Mouse (Mus musculus) monocyte, adult 5-6 weeks (primary cell): Measurements from ENCODE around the gene Tmem260. TPM values are rescaled to one million over a fixed set of nuclear protein-coding genes. Genes with fewer than 3 reads are reported as not detected.

ENCODE experiments used
- ATAC-seq: fragments of 153-309, 156-312 bp; replicated peaks from 2 replicates; pipeline ENCODE4 v1.8.0; 2017; ENCODE audit warnings: mild to moderate bottlenecking; ENCODE audit not compliant: low TSS enrichment, insufficient number of reproducible peaks, severe bottlenecking, poor library complexity, low FRiP score
- total RNA-seq: library from RNA; stranded (forward); fragments of 200-1000, 200-491, 200-594 nt; gene quantifications from 3 replicates; pipeline ENCODE4 v1.2.3, GENCODE M21; 2017

The Tmem260 gene
- total RNA-seq, 1 experiment from 2014 or later: 13.1 TPM

- ATAC-seq: no peak
Measured at GRCm38 (mm10) chr14:48530629-48531028, 84.7 kb downstream of the Tmem260 start.

- ATAC-seq: no peak
Measured at GRCm38 (mm10) chr14:48537795-48538766, 92.2 kb downstream of the Tmem260 start.

GRCm38 (mm10) chr14:48545166-48545565 lies 99.2 kb downstream of the Tmem260 start:
- ATAC-seq: no peak

GRCm38 (mm10) chr14:48546009-48546408 lies 100.1 kb downstream of the Tmem260 start:
- no peak for ATAC-seq

- no peak for ATAC-seq
Measured at GRCm38 (mm10) chr14:48549703-48550102, 103.8 kb downstream of the Tmem260 start.

GRCm38 (mm10) chr14:48553216-48553615 lies 107.3 kb downstream of the Tmem260 start:
- ATAC-seq: no peak

- no peak for ATAC-seq
Measured at GRCm38 (mm10) chr14:48553754-48554153, 107.8 kb downstream of the Tmem260 start.

- no peak for ATAC-seq
Measured at GRCm38 (mm10) chr14:48558975-48559374, 113.1 kb downstream of the Tmem260 start.

GRCm38 (mm10) chr14:48559736-48560135 lies 113.8 kb downstream of the Tmem260 start:
- ATAC-seq: no peak

GRCm38 (mm10) chr14:48566596-48566995 lies 120.7 kb downstream of the Tmem260 start:
- no peak for ATAC-seq

Other genes with a start within 250 kb of the Tmem260 start
- gene Otx2, start 227.7 kb downstream of the Tmem260 start, total RNA-seq: not detected in 3 replicates